Mouse (Mus musculus) 3134 (cell line): ENCODE data around the gene Rhox7b.
"Not testable (repeated sequence)": the region's sequence is repeated elsewhere in the genome, so short reads cannot be mapped to it uniquely, and the experiment has no call there.

Experiments
- DNase-seq: peaks from one replicate; pipeline ENCODE4 v3.0.0-alpha.2; 2011; ENCODE audit warnings: low spot score; ENCODE audit not compliant: insufficient read length; ENCODE audit errors: extremely low read depth

The Rhox7b gene

GRCm38 (mm10) chrX:37897132-37897531 is at the start of gene Rhox7b:
Gene Rhox7b (minus strand): TSS chrX:37897232.
- not testable (repeated sequence) for DNase-seq

GRCm38 (mm10) chrX:37916311-37916710 is 19.3 kb upstream of the Rhox7b start:
- no peak for DNase-seq

GRCm38 (mm10) chrX:37908581-37908980 is 11.5 kb upstream of the Rhox7b start:
- DNase-seq = no peak

GRCm38 (mm10) chrX:37903727-37904126 is 6.7 kb upstream of the Rhox7b start:
- DNase-seq = no peak

GRCm38 (mm10) chrX:37901670-37902069 is 4.6 kb upstream of the Rhox7b start, which contains the start of gene Rhox9:
Gene Rhox9 (minus strand): TSS chrX:37901770.
- DNase-seq = not testable (repeated sequence)

- no peak for DNase-seq
Measured at GRCm38 (mm10) chrX:37878844-37879243, 18.2 kb downstream of the Rhox7b start, which contains the start of gene Rhox8. Gene Rhox8 (minus strand): TSS chrX:37878944.

GRCm38 (mm10) chrX:37871641-37872040 is 25.4 kb downstream of the Rhox7b start:
- no peak for DNase-seq
